Mouse (Mus musculus): Measurements from ENCODE around the gene Golm1.

DNA sequence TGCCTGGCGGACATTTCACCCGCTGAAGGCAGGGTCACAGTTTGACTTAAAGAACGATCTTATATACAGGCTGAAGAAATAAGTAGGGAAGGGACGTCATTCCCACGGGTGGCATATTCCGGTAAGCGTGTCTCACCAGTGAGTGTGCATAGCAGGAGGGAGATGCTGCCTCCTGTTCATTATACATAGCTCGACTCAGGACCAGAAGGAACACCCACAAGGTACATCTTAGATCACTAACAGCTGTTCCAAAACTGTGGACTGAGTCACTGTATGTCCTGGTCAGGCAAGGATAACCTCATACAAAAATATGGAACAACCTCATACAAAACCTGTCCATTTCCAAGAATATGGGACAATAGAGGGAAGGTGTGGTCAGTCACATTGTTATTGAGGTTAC, 23.5 kb upstream of the Golm1 start:
- TF ChIP-seq CTCF (IDR thresholded peaks at IDR 0.05; ENCODE audit: low read depth) (no peak), EP300 (optimal IDR thresholded peaks at IDR 0.05) (no peak)
